ENCODE assay signal across 16 mouse cellular contexts in the genomic region with DNA sequence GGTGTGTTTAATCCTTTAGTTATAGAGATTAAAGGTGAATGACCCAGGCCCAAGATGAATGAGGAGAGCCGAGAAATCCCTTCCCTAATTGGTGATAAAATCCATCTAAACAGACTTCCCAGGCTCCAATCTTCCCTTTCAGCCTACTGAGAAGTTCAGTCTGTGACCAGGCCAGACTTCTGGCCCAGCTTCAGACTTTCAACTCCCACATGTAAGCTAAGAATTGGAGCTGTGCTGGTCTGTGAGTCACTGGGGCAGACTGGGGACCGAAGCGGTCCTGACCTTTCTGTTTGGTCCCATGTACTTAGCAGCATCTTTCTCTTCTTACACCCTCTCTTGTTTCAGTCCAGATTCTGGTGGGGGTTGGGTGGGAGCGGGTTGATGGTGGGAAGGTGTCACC. TPM values are rescaled to one million over a fixed set of nuclear protein-coding genes. Genes with fewer than 3 reads are reported as not detected.
DNase-seq lines count a peak whose midpoint lies in the region; ATAC-seq lines count a peak whose summit lies in the region.
"Had no signal": no experiment of that assay in that cellular context is flagged by ENCODE, and none has a peak within 500 bp of the region (broad histone marks: within the 10 kb centered on the region; RNA-seq: fewer than 3 reads in every experiment).

No protein-coding gene starts in this region.

- no peak overlapping the region for H3K4me3 ChIP-seq in heart, embryonic 11.5 days (ENCODE audit: low read depth, low read length)
- H3K4me3 ChIP-seq: embryonic facial prominence, embryonic 15.5 days; forebrain, embryonic 10.5 days; limb, embryonic 15.5 days; midbrain, embryonic 12.5 days had no signal

- no peaks in the 10 kb centered on the region for H3K36me3 ChIP-seq in heart, embryonic 11.5 days (ENCODE audit: control insufficient read depth, insufficient read depth, low read length)
- H3K36me3 ChIP-seq: embryonic facial prominence, embryonic 15.5 days; forebrain, embryonic 10.5 days; limb, embryonic 15.5 days; midbrain, embryonic 12.5 days had no signal

- H3K9me3 ChIP-seq in heart, embryonic 11.5 days (replicated peaks; ENCODE audit: control insufficient read depth, low read length): no peaks in the 10 kb centered on the region; the same call in 1 of the 2 replicates
- H3K9me3 ChIP-seq: embryonic facial prominence, embryonic 15.5 days; limb, embryonic 15.5 days had no signal

- 70% methylated on average over 4 of the region's 4 CpGs for WGBS in heart, embryonic 11.5 days (ENCODE audit: insufficient replicate concordance)

- no peak overlapping the region for H3K27ac ChIP-seq in heart, embryonic 11.5 days (ENCODE audit: low read depth, low read length)
- H3K27ac ChIP-seq: embryonic facial prominence, embryonic 15.5 days; forebrain, embryonic 10.5 days; limb, embryonic 15.5 days; macrophage; midbrain, embryonic 12.5 days had no signal

- H3K9ac ChIP-seq in heart, embryonic 11.5 days (ENCODE audit: low read depth, low read length): no peak overlapping the region
- H3K9ac ChIP-seq: embryonic facial prominence, embryonic 15.5 days; limb, embryonic 15.5 days; midbrain, embryonic 12.5 days had no signal

- no peaks in the 10 kb centered on the region for H3K4me1 ChIP-seq in heart, embryonic 11.5 days (ENCODE audit: control insufficient read depth, insufficient read depth, low read length)
- H3K4me1 ChIP-seq: embryonic facial prominence, embryonic 15.5 days; limb, embryonic 15.5 days had no signal

- intact Hi-C loops in heart, postnatal 10 days (cut with DNase I): no loop called here

- no peaks in the 10 kb centered on the region for H3K27me3 ChIP-seq in heart, embryonic 11.5 days (ENCODE audit: control insufficient read depth, insufficient read depth, low read length)
- H3K27me3 ChIP-seq: embryonic facial prominence, embryonic 15.5 days; limb, embryonic 15.5 days had no signal

- no peak overlapping the region for H3K4me2 ChIP-seq in heart, embryonic 11.5 days
- H3K4me2 ChIP-seq: embryonic facial prominence, embryonic 15.5 days; limb, embryonic 15.5 days; midbrain, embryonic 12.5 days had no signal

- no peak for ATAC-seq in heart, embryonic 11.5 days (replicated peaks; ENCODE audit: insufficient number of reproducible peaks, low FRiP score, low TSS enrichment)

- peak; percentile 36 to 41 for DNase-seq in heart, postnatal 10 days
- DNase-seq in kidney, postnatal 4 days: peak; percentile 22 to 43
- no peak for DNase-seq in kidney, adult 18-20 months
- DNase-seq in urinary bladder, postnatal 14 days (ENCODE audit: low spot score): peak; percentile 16
- DNase-seq in urinary bladder, adult 18-20 months (ENCODE audit: low spot score in 2 of 2): no peak
- no peak for DNase-seq in frontal cortex, postnatal 36 days (ENCODE audit: low spot score in 2 of 2)
- DNase-seq: cerebellum, adult 8-10 months; layer of hippocampus, postnatal 36 days; right cerebral cortex, postnatal 25 days had no signal

RNA-seq across cellular contexts. Expression of gene Ankrd55, which starts 50.3 kb away (rescaled TPM):
- total RNA-seq in heart, postnatal 10 days (2021): under 1 TPM; 0.14 to 0.20 TPM
- 0.14 and 0.63 TPM in 2 replicates for polyA plus RNA-seq in heart, embryonic 11.5 days (2014; fragmentation: Nextera tagmentation; extraction: Ambion mirVana)
- total RNA-seq: common myeloid progenitor, adult 5-6 weeks had no signal

Comparison
In these comparisons a context has a peak if more than half of its experiments do, and no peak if none do; other contexts are left out.
1. DNase-seq: peak in heart, postnatal 10 days (2 of 2), kidney, postnatal 4 days (2 of 2) and urinary bladder, postnatal 14 days (single experiment); none in kidney, adult 18-20 months (single experiment), urinary bladder, adult 18-20 months (0 of 2) and frontal cortex, postnatal 36 days (0 of 2).